Mouse (Mus musculus): Measurements from ENCODE around the gene Pdia6.

The Pdia6 gene

GRCm38 (mm10) chr12:17265971-17266672 lies at the start of gene Pdia6:
Gene Pdia6 (plus strand): TSS chr12:17266545.
- peak; percentile 73 for DNase-seq (ENCODE audit: low spot score)

- no peak for DNase-seq (ENCODE audit: low spot score)
Measured at GRCm38 (mm10) chr12:17218390-17218789, 48.0 kb upstream of the Pdia6 start.

- DNase-seq (ENCODE audit: low spot score) = no peak
Measured at GRCm38 (mm10) chr12:17219107-17219506, 47.2 kb upstream of the Pdia6 start.

- no peak for DNase-seq (ENCODE audit: low spot score)
Measured at GRCm38 (mm10) chr12:17220631-17221030, 45.7 kb upstream of the Pdia6 start.

GRCm38 (mm10) chr12:17221891-17222428 lies 44.4 kb upstream of the Pdia6 start:
- DNase-seq (ENCODE audit: low spot score) = no peak

GRCm38 (mm10) chr12:17223050-17223449 lies 43.3 kb upstream of the Pdia6 start:
- DNase-seq (ENCODE audit: low spot score) = no peak

GRCm38 (mm10) chr12:17225012-17225411 lies 41.3 kb upstream of the Pdia6 start:
- no peak for DNase-seq (ENCODE audit: low spot score)

GRCm38 (mm10) chr12:17227903-17228302 lies 38.4 kb upstream of the Pdia6 start:
- peak; percentile 63 for DNase-seq (ENCODE audit: low spot score)

- DNase-seq (ENCODE audit: low spot score) = no peak
Measured at GRCm38 (mm10) chr12:17230581-17230980, 35.8 kb upstream of the Pdia6 start.

- DNase-seq (ENCODE audit: low spot score) = no peak
Measured at GRCm38 (mm10) chr12:17231513-17231912, 34.8 kb upstream of the Pdia6 start.

- DNase-seq (ENCODE audit: low spot score) = no peak
Measured at GRCm38 (mm10) chr12:17235535-17236313, 30.6 kb upstream of the Pdia6 start.

- DNase-seq (ENCODE audit: low spot score) = no peak
Measured at GRCm38 (mm10) chr12:17238588-17239427, 27.5 kb upstream of the Pdia6 start.

GRCm38 (mm10) chr12:17239428-17239688 lies 27.0 kb upstream of the Pdia6 start:
- DNase-seq (ENCODE audit: low spot score) = no peak

- no peak for DNase-seq (ENCODE audit: low spot score)
Measured at GRCm38 (mm10) chr12:17241016-17241415, 25.3 kb upstream of the Pdia6 start.

GRCm38 (mm10) chr12:17241614-17242013 lies 24.7 kb upstream of the Pdia6 start:
- no peak for DNase-seq (ENCODE audit: low spot score)

- DNase-seq (ENCODE audit: low spot score) = no peak
Measured at GRCm38 (mm10) chr12:17242041-17242440, 24.3 kb upstream of the Pdia6 start.

- DNase-seq (ENCODE audit: low spot score) = no peak
Measured at GRCm38 (mm10) chr12:17250962-17251361, 15.4 kb upstream of the Pdia6 start.

GRCm38 (mm10) chr12:17253069-17253468 lies 13.3 kb upstream of the Pdia6 start:
- no peak for DNase-seq (ENCODE audit: low spot score)

- no peak for DNase-seq (ENCODE audit: low spot score)
Measured at GRCm38 (mm10) chr12:17255602-17256001, 10.7 kb upstream of the Pdia6 start.

GRCm38 (mm10) chr12:17256905-17257304 lies 9.4 kb upstream of the Pdia6 start:
- DNase-seq (ENCODE audit: low spot score) = no peak

- DNase-seq (ENCODE audit: low spot score) = no peak
Measured at GRCm38 (mm10) chr12:17258431-17258830, 7.9 kb upstream of the Pdia6 start.

GRCm38 (mm10) chr12:17261005-17261404 lies 5.3 kb upstream of the Pdia6 start:
- DNase-seq (ENCODE audit: low spot score) = no peak

- no peak for DNase-seq (ENCODE audit: low spot score)
Measured at GRCm38 (mm10) chr12:17263881-17264280, 2.5 kb upstream of the Pdia6 start.

All from layer of hippocampus, adult 9-10 months (tissue).